Mouse (Mus musculus) stomach, postnatal 0 days (tissue): Measurements from ENCODE around the gene Ints7. TPM values are rescaled to one million over a fixed set of nuclear protein-coding genes. Genes with fewer than 3 reads are reported as not detected.
A peak's percentile ranks its signal among the peaks of the same experiment; 100 is the strongest.

Experiments used
- ATAC-seq: fragments of 200-750 bp; cut with Nextera tagmentation; 2 replicates; pipeline ENCODE4 v1.8.0; 2017; ENCODE audit not compliant: low FRiP score, low TSS enrichment
- DNase-seq: peaks from one replicate; pipeline ENCODE4 v3.0.0-alpha.2; 2016; ENCODE audit warnings: low spot score
- H3K27ac ChIP-seq: fragments of 300-500 bp; sonication (generic); replicated peaks from 2 replicates; pipeline ENCODE4 v1.5.1; 2014; ENCODE audit warnings: mild to moderate bottlenecking, control low read depth
- H3K27me3 ChIP-seq: fragments of 300-500 bp; sonication (generic); 2 replicates; pipeline ENCODE4 v1.6.1; 2014; ENCODE audit warnings: low read length; ENCODE audit not compliant: control insufficient read depth, insufficient read depth
- H3K36me3 ChIP-seq: fragments of 300-500 bp; sonication (generic); 2 replicates; pipeline ENCODE4 v1.6.1; 2014; ENCODE audit warnings: low read length, mixed read lengths; ENCODE audit not compliant: control insufficient read depth, insufficient read depth
- H3K4me1 ChIP-seq: fragments of 300-500 bp; sonication (generic); replicated peaks from 2 replicates; pipeline ENCODE4 v1.6.1; 2014; ENCODE audit warnings: antibody characterized with exemption; ENCODE audit not compliant: control insufficient read depth, insufficient read depth
- H3K4me2 ChIP-seq: fragments of 300-500 bp; sonication (generic); replicated peaks from 2 replicates; pipeline ENCODE4 v1.6.1; 2014; ENCODE audit warnings: low read depth, mild to moderate bottlenecking, control low read depth, moderate library complexity
- H3K4me3 ChIP-seq: fragments of 300-500 bp; sonication (generic); 2 replicates; pipeline ENCODE4 v1.5.1; 2014; ENCODE audit warnings: low read depth, low read length, control low read depth
- H3K9ac ChIP-seq: fragments of 300-500 bp; sonication (generic); 2 replicates; pipeline ENCODE4 v1.6.1; 2014; ENCODE audit warnings: mild to moderate bottlenecking, low read length, control low read depth, mixed read lengths
- H3K9me3 ChIP-seq: fragments of 300-500 bp; sonication (generic); 2 replicates; pipeline ENCODE4 v1.6.1; 2016; ENCODE audit warnings: low read length; ENCODE audit not compliant: control insufficient read depth
- CTCF ChIP-seq: IDR thresholded peaks from 2 replicates; pipeline ENCODE4 v1.5.1; 2016; ENCODE audit warnings: antibody characterized with exemption, low read depth, mild to moderate bottlenecking, moderate library complexity
- EP300 ChIP-seq: optimal IDR thresholded peaks from 2 replicates; pipeline ENCODE3; 2016; ENCODE audit warnings: antibody characterized with exemption
- WGBS: fragments of 180-500 bp; shearing (Covaris S2); extraction: QIAGEN DNeasy Blood & Tissue Kit; methylation state at CpG from one replicate; pipeline ENCODE4 v1.1.7; 2014; 5-methylcytosine and 5-hydroxymethylcytosine counted together
- polyA plus RNA-seq: library from polyadenylated mRNA; unstranded; fragments of >200 nt; fragmentation: Nextera tagmentation; extraction: Ambion mirVana; gene quantifications from 2 replicates; pipeline ENCODE4 v1.2.1, GENCODE M21; 2015

The Ints7 gene
- polyA plus RNA-seq, 1 experiment from 2014 or later, result 15.1 TPM

DNA sequence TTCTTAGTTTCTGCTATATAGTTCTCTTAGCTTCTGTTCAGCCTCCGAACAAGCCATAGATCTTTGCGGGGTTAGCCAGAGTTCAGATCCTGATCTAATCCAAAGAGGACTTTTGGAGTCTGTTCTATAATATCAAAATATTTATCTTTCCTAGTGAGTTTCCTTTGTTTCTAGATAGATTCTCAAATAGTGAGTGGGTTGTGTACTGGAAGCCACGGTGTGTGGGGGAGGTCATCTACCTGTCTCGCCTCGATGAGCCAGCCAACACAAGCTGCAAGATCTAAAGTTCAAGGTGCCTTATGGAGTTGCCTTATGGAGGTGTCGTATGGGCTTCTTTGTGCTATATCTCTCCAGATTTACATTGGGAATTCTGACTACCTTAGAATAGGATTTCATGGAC lies 88.2 kb downstream of the Ints7 start:
- no peak overlapping the region for H3K4me2 ChIP-seq
- no peak overlapping the region for H3K27ac ChIP-seq
- ATAC-seq, result no peak
- no peaks in the 10 kb centered on the region for H3K36me3 ChIP-seq
- 31% methylated on average over 6 of the region's 6 CpGs for WGBS
- H3K9me3 ChIP-seq, result no peaks in the 10 kb centered on the region
- H3K4me1 ChIP-seq, result no peaks in the 10 kb centered on the region
- TF ChIP-seq EP300 (no peak), CTCF (no peak)
- DNase-seq, result no peak
- H3K4me3 ChIP-seq, result no peak overlapping the region
- no peaks in the 10 kb centered on the region for H3K27me3 ChIP-seq
- H3K9ac ChIP-seq, result no peak overlapping the region

DNA sequence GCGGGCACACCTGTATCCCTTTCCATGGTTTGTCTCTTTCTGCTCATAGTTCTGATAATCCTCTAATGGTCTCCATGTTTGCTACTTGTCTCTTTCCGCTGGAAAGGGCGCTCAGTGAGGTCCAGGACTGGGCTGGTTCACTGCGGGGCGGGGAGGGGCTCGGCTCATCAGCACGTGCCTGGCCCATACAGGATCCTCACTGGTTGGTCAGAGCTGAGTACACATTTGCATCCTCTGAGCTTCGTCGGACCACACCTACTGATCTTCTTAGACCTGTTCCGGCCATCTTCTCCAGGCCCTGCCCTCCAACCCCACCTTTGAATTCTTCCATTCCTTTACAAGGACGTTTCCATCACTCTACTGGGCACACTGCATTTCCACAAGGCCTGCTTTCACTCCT lies 90.9 kb downstream of the Ints7 start:
- TF ChIP-seq EP300 (no peak), CTCF (no peak)
- H3K9me3 ChIP-seq, result no peaks in the 10 kb centered on the region
- no peak overlapping the region for H3K27ac ChIP-seq
- no peak overlapping the region for H3K4me2 ChIP-seq
- H3K4me1 ChIP-seq, result no peaks in the 10 kb centered on the region
- no peaks in the 10 kb centered on the region for H3K36me3 ChIP-seq
- 84% methylated on average over 11 of the region's 11 CpGs for WGBS
- DNase-seq (no peak), ATAC-seq (no peak)
- no peak overlapping the region for H3K4me3 ChIP-seq
- H3K9ac ChIP-seq, result no peak overlapping the region
- H3K27me3 ChIP-seq, result no peaks in the 10 kb centered on the region

DNA sequence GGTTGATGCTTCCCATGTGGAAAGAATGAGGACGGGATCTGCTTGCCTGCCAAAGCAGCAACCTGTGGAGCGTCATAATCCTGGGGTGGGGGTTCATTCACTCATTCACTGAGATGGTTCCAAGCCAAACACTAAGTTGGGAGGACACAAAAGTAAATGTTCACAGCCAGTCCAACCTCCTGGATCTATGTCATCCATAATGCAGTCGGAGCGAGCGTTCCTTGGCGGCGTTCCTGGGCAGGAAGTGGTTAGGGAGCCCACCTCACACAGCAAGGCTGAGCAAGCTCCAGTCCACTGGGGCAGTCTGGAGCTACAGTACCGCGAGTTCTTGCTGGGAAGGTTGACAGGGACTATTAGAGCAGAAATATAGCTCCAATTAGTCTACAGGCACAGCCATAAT lies 92.6 kb downstream of the Ints7 start:
- no peak overlapping the region for H3K4me2 ChIP-seq
- H3K9ac ChIP-seq, result no peak overlapping the region
- H3K4me1 ChIP-seq, result no peaks in the 10 kb centered on the region
- no peaks in the 10 kb centered on the region for H3K9me3 ChIP-seq
- H3K27me3 ChIP-seq, result no peaks in the 10 kb centered on the region
- no peak overlapping the region for H3K4me3 ChIP-seq
- WGBS, result 55% methylated on average over 9 of the region's 9 CpGs
- TF ChIP-seq EP300 (no peak), CTCF (no peak)
- peak; percentile 34 for DNase-seq
- ATAC-seq, result peak; percentile 63
- H3K27ac ChIP-seq, result no peak overlapping the region
- no peaks in the 10 kb centered on the region for H3K36me3 ChIP-seq

Other genes starting within 250 kb of the Ints7 start
- gene Tmem206, start 249.7 kb upstream of the Ints7 start, polyA plus RNA-seq, result 6.7 and 6.8 TPM in 2 replicates
- gene Ppp2r5a, start 172.4 kb upstream of the Ints7 start, polyA plus RNA-seq, result 28.4 and 32.9 TPM in 2 replicates
- gene Dtl, start 92 bp upstream of the Ints7 start, polyA plus RNA-seq, result 7.5 and 8.6 TPM in 2 replicates
- 28.9 and 32.3 TPM in 2 replicates for gene Lpgat1, start 142.2 kb downstream of the Ints7 start, polyA plus RNA-seq
- gene Nek2, start 245.8 kb downstream of the Ints7 start, polyA plus RNA-seq, result 7.9 and 10.6 TPM in 2 replicates